Mouse (Mus musculus): ENCODE data around the gene Trpd52l3.

GRCm38 (mm10) chr19:30000406-30001365, 2.9 kb upstream of the Trpd52l3 start:
- no peak for TF ChIP-seq POLR2A (IDR thresholded peaks at IDR 0.05; ENCODE audit: low read depth, low read length)
- no peak for TF ChIP-seq CTCF (conservative IDR thresholded peaks at IDR 0.05; ENCODE audit: insufficient read depth, insufficient read length, low read depth, low read length)
